Mouse (Mus musculus) right cerebral cortex, postnatal 4 days (tissue): Measurements from ENCODE around the gene Camk2n1.
A peak's percentile ranks its signal among the peaks of the same experiment; 100 is the strongest.

Experiments
- DNase-seq: peaks from one replicate; pipeline ENCODE4 v3.0.0-alpha.2; 2022

Gene Camk2n1

GRCm38 (mm10) chr4:138465446-138465845 is 11.3 kb downstream of the Camk2n1 start:
- no peak for DNase-seq

GRCm38 (mm10) chr4:138466690-138467089 is 12.6 kb downstream of the Camk2n1 start:
- no peak for DNase-seq

DNA sequence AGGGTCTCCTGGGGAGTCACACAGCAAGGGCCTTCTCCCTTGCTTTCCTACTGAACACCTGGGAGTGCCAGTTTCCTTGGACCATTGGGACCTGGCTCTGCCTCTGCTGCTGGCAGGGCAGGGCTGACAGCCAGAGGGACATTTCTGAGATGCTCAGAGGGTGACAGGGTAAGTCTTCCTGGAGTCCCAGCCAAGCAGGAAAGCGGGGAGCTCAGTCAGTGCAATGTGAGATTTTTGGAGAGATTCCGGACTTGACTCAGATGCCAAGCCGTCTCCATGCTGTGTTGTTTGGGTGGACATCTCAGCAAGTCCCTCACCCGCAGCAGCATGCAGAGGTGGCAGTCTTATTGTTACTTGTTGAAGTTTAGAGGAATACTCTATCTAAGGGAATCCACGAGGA is 13.3 kb downstream of the Camk2n1 start:
- DNase-seq, result no peak

- no peak for DNase-seq
These were observed 15.0 kb downstream of the Camk2n1 start for GRCm38 (mm10) chr4:138469080-138469479.

DNA sequence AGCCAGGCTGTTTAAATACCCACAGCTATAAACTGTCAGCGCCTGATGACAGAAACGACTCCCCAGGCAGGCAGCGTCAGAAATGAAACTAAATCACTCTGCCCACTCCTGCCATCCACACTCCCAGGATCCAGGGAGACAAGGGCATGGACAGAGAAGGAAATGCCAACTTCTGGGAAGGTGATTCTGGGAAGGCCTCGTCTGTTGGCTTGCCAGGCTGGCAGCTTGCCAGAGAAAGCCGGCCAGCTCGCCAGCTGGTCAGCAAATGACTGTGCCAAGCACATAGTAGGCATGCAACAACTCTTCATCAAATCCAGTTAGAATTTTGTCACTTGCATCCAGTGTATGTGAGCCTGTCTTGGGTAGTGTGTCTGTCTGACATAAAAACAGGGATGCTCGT is 17.1 kb downstream of the Camk2n1 start:
- DNase-seq, result no peak

DNA sequence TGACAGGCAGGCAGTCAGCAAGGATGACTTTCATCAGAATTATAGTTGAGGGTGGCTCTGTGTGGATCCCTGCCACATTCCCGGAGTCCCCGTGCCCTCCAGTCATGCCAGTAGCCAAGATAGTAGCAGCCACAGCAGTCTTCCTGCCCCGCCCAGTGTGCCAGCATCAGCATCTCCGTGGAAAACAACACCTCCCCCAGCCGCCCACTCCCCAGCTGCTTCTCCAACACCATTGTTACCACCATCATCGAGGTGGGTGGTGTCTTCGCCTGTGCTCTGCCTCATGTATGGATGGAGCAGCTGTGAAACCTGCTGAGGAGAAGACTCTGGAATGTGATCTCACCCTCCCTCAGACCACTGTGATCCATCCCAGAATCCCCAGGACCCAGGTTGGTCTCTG is 25.5 kb downstream of the Camk2n1 start:
- DNase-seq, result no peak

DNA sequence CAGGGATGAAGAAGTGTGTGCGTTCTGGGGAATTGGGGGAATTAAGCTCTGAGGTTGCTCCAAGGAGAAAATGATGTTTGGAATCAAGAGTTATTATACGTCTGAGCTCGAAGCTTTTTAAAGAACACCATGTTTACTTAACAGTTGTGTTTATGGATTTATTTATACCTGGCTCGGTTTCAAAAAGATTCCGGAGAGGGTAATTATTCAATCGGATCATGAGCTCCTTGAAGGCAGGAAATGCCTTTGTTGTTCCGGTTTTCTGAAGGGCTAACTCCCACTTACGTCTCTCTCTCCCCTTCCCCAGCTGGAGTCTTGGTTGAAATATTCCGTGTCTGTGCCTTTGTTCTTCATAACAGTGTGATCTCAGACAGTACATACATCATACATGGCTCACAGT is 26.8 kb downstream of the Camk2n1 start:
- DNase-seq, result no peak

GRCm38 (mm10) chr4:138482721-138483120 is 28.6 kb downstream of the Camk2n1 start:
- no peak for DNase-seq

DNA sequence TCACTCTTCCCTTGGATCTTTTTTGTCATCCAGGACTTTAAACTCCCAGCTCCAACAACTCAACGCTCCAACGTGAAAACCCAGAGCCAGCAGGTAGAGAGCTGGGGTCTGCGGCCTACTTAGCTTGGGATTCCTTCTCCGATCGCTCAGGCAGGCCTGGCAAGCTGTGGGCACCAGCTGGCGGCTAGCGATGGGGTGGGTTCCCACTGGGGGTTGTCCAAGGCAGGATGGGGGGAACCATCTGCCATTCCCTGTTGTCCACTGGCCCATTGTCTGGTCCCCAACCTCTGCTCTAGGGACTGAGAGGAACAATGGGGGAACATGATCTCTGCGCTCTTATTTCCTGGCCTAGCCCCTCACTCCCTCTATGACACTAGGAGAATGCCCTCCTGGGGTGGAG is 34.1 kb downstream of the Camk2n1 start:
- DNase-seq, result no peak

GRCm38 (mm10) chr4:138491088-138491487 is 37.0 kb downstream of the Camk2n1 start:
- DNase-seq, result no peak

GRCm38 (mm10) chr4:138493161-138494001 is 39.3 kb downstream of the Camk2n1 start:
- no peak for DNase-seq

- DNase-seq, result peak; percentile 59
These were observed 40.8 kb downstream of the Camk2n1 start for GRCm38 (mm10) chr4:138494905-138495304.

DNA sequence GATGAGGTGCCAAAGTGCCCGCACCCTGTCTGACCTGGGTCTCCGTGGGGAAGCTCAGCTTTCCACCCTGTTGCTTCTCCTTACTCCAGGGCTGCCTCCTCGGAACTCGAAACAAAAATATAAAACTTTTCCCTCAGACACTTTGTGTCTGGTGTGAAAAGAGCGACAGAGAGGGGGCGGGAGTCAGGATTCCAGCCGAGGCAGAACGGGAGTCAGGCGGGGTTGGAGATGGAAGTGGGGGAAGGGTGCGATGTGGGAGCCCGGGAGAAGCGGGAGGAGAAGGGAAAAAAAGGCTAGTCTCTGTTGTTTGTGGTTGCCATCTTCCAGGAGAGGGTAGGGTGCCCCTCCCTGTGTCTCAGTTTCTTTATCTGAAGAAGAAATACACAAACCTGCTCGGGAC is 41.7 kb downstream of the Camk2n1 start:
- DNase-seq, result no peak

DNA sequence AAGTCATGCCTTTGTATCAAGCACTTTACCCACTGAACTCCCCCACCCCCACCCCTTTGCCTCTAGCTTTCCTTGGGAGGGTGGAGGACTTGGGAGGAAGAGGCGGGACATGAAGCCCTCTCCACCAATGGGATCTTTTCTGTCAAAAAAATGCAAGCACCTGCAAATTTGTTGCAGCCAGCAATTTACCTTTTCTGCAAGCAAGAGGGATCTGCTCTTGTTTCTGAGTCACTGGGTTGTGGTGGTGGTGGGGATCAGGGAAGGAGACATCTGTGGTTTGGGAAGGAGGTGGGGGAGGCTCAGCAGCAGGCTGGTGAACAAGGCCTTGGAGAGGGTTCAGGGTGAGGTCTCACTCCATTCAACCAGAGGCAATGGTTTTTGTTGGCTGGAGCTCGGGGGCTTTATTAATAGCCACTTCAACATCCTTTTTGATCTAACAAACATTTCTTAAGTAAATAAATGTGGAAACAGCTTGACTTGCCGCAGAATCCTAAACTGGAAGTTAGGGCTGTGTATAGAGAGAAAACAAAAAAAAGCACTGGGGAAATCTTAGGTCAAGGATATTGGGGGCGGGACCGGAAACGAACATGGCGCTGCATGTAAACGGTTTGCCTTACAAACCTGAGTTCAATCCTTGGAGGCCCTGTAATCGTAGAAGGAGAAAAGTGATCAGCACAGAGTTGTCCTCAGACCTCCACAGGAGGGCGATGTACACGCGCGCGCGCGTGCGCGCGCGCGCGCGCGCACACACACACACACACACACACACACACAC is 42.8 kb downstream of the Camk2n1 start:
- DNase-seq, result no peak

DNA sequence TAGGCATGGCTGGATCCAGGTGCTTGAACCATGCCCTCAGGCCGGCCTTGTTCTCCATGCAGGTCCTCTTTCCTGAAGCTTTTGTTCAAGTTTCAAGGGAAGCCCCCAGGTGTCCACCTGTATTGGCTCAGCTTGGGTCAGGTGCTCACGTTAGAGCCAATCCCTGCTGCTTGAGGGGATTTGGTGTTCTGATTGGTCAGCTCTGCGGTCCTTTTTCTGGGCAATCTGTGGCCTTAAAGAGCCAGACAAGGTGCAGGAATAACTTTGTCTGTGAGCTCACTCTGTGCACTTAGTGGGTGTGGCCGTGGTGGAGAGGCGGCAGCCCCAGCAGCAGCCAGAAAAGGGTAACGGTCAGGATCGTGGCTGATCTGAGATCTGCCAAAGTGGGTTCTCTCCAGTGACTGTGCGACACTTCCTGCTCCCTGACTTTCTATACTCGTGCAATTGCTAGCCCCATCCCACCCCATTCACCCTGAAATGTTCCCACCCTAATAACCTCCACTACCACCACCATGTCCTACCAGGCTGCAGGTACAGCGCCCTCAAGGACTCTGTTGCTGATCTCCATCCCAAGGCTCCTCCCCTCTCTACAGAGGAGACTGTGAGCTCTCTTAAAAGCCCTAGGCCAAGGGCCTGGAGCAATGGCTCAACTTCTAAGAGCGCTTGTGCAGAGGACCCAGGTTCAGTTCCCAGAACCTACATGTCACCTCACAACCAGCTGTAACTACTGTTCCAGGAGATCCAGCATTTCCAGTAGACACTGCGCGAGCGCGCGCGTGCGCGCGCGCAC is 45.9 kb downstream of the Camk2n1 start:
- no peak for DNase-seq

- DNase-seq, result no peak
These were observed 46.9 kb downstream of the Camk2n1 start for GRCm38 (mm10) chr4:138501048-138501447.

- peak; percentile 79 for DNase-seq
These were observed 50.6 kb downstream of the Camk2n1 start for GRCm38 (mm10) chr4:138504632-138505101.

- DNase-seq, result peak; percentile 82
These were observed 51.2 kb downstream of the Camk2n1 start for GRCm38 (mm10) chr4:138505171-138505870.

DNA sequence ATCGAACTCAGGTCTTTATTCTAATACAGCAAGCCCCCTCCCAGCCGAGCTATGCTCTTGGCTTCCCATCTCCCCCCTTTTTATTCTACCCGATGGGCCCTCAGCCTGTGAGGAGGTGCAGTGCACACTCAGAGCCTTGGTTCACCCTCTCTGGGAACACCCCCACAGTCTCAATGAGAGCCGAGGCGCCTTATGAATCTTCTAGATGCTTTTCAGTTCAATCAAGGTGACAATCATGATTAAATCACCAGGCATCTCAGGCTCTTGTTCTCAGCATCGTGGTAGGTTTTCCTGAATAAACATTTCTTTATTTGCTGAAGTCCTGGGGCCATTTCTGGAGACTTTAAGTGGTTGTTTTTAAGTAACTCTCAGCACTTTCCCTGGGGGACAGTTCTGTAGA is 53.8 kb downstream of the Camk2n1 start:
- no peak for DNase-seq
